Mouse (Mus musculus): ENCODE measurements around the gene Angel2.

DNA sequence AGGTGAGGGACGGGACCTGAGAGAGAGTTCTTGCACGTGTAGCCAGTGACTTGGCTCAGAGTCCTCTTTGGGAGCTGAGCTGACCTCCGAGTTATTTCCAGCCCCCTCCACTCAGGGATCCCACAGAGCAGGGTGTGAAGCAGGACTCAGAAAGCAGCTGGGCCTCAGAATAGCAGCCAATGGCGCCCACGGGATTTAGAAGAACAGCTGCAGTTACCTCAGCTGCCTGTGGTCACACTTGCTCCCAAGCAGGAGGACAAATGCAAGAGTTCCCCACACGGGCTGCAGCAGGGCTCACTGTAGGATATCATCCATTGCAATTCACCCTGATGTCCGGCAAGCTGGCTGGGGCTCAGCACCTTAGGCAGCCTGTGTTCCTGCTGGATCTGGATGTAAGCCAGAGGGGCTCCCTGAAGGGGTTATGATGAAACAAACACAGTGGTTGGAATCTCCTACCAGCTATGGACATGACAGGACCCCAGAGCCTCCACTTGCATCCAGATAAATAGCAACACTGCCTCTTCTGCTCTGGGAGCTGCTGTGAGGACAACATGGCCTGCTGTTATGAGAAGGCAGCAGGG is 47.8 kb downstream of the Angel2 start:
- no peak for TF ChIP-seq POLR2A (IDR thresholded peaks at IDR 0.05; ENCODE audit: borderline replicate concordance, low read depth, low read length)
- TF ChIP-seq CTCF (IDR thresholded peaks at IDR 0.05; ENCODE audit: low read depth, low read length), result no peak
